Comparison of ENCODE assay signal across 8 mouse cellular contexts in genomic region chr3:31094531-31095178, GRCm38 (mm10). TPM values are rescaled to one million over a fixed set of nuclear protein-coding genes. Genes with fewer than 3 reads are reported as not detected.
A peak's percentile ranks its signal among the peaks of the same experiment; 100 is the strongest.
DNase-seq lines count a peak whose midpoint lies in the region; ATAC-seq lines count a peak whose summit lies in the region.

Gene Skil, plus strand, starts transcription at chr3:31095058.

- H3K4me2 ChIP-seq in embryonic facial prominence, embryonic 14.5 days (ENCODE audit: low read depth, low read length) = peak within 1 kb of the TSS; percentile 85
- H3K4me2 ChIP-seq in kidney, embryonic 14.5 days (replicated peaks; ENCODE audit: low read depth, low read length) = peak within 1 kb of the TSS; percentile 72
- H3K4me2 ChIP-seq in limb, embryonic 15.5 days = peak within 1 kb of the TSS; percentile 77

- ATAC-seq in embryonic facial prominence, embryonic 14.5 days (ENCODE audit: low read depth) = peak; percentile 96
- ATAC-seq in kidney, embryonic 14.5 days (ENCODE audit: low FRiP score, low TSS enrichment) = peak; percentile 96
- ATAC-seq in limb, embryonic 15.5 days (ENCODE audit: insufficient number of reproducible peaks, low FRiP score, low TSS enrichment, low read depth) = peak; percentile 97

- H3K9ac ChIP-seq in embryonic facial prominence, embryonic 14.5 days (ENCODE audit: low read depth, low read length) = peak within 1 kb of the TSS; percentile 94
- peak within 1 kb of the TSS; percentile 94 for H3K9ac ChIP-seq in kidney, embryonic 14.5 days (ENCODE audit: low read depth, low read length)
- H3K9ac ChIP-seq in limb, embryonic 15.5 days = peak within 1 kb of the TSS; percentile 82

- no peaks in the 10 kb centered on the region for H3K27me3 ChIP-seq in embryonic facial prominence, embryonic 14.5 days (replicated peaks; ENCODE audit: control insufficient read depth, insufficient read depth, low read length)
- H3K27me3 ChIP-seq in kidney, embryonic 14.5 days (ENCODE audit: control insufficient read depth, insufficient read depth, low read length) = no peaks in the 10 kb centered on the region
- H3K27me3 ChIP-seq in limb, embryonic 15.5 days = no peaks in the 10 kb centered on the region

- H3K4me1 ChIP-seq in embryonic facial prominence, embryonic 14.5 days (ENCODE audit: control insufficient read depth, insufficient read depth, low read length) = peaks cover 20% of the 10 kb centered on the region
- peaks cover 23% of the 10 kb centered on the region for H3K4me1 ChIP-seq in kidney, embryonic 14.5 days (ENCODE audit: control insufficient read depth, insufficient read depth, low read length)
- H3K4me1 ChIP-seq in limb, embryonic 15.5 days = peaks cover 28% of the 10 kb centered on the region

- peak; percentile 93 for DNase-seq in 3T3-L1 (ENCODE audit: low read depth, low spot score)
- DNase-seq in adrenal gland, postnatal 4 days (ENCODE audit: low spot score in 2 of 2) = peak; percentile 83 to 88
- peak; percentile 97 for DNase-seq in embryonic facial prominence, embryonic 14.5 days (ENCODE audit: low spot score)
- peak; percentile 89 for DNase-seq in heart, adult 8-10 months (ENCODE audit: low spot score)
- peak; percentile 81 to 94 for DNase-seq in monocyte, adult 2 months (ENCODE audit: low read depth in 1 of 2, low spot score in 2 of 2)
- peak; percentile 94 for DNase-seq in spleen, postnatal 36 days (ENCODE audit: low spot score in 2 of 2)

- peak within 1 kb of the TSS; percentile 99 for H3K27ac ChIP-seq in embryonic facial prominence, embryonic 14.5 days (replicated peaks; ENCODE audit: low read depth, low read length)
- peak within 1 kb of the TSS; percentile 99 for H3K27ac ChIP-seq in kidney, embryonic 14.5 days (ENCODE audit: low read depth, low read length)
- peak within 1 kb of the TSS; percentile 99 for H3K27ac ChIP-seq in limb, embryonic 15.5 days

- H3K36me3 ChIP-seq in embryonic facial prominence, embryonic 14.5 days (ENCODE audit: control insufficient read depth, insufficient read depth, low read length) = 0 out of 2 replicates have a peak, but pooled peaks cover 4% of the 10 kb centered on the region
- no peaks in the 10 kb centered on the region; the same call in 1 of the 2 replicates for H3K36me3 ChIP-seq in kidney, embryonic 14.5 days (ENCODE audit: control insufficient read depth, insufficient read depth, low read length)
- H3K36me3 ChIP-seq in limb, embryonic 15.5 days = peaks cover 9% of the 10 kb centered on the region; the same call in 1 of the 2 replicates

- no peaks in the 10 kb centered on the region for H3K9me3 ChIP-seq in embryonic facial prominence, embryonic 14.5 days (ENCODE audit: control insufficient read depth, low read length)
- H3K9me3 ChIP-seq in kidney, embryonic 14.5 days (ENCODE audit: control insufficient read depth, low read length) = no peaks in the 10 kb centered on the region
- no peaks in the 10 kb centered on the region for H3K9me3 ChIP-seq in limb, embryonic 15.5 days

- H3K4me3 ChIP-seq in embryonic facial prominence, embryonic 14.5 days (ENCODE audit: low read depth, low read length) = peak within 1 kb of the TSS; percentile 94
- peak within 1 kb of the TSS; percentile 96 for H3K4me3 ChIP-seq in kidney, embryonic 14.5 days (ENCODE audit: low read length)
- peak within 1 kb of the TSS; percentile 96 for H3K4me3 ChIP-seq in limb, embryonic 15.5 days

- 0% methylated on average over 10 of the region's 109 CpGs for WGBS in embryonic facial prominence, embryonic 14.5 days
- under 1% methylated on average over 61 of the region's 109 CpGs for WGBS in kidney, embryonic 14.5 days
- WGBS in limb, embryonic 15.5 days = 0% methylated on average over 63 of the region's 109 CpGs

RNA-seq across cellular contexts. Expression of gene Skil, which starts in this region (rescaled TPM):
- 10 to 100 TPM; 41.5 to 46.1 TPM for total RNA-seq in adrenal gland, postnatal 4 days (2021)
- polyA plus RNA-seq in embryonic facial prominence, embryonic 14.5 days (2014; fragmentation: Nextera tagmentation; extraction: Ambion mirVana) = 20.8 and 21.1 TPM in 2 replicates
- total RNA-seq in heart, adult 8-10 months (2022) = 10 to 100 TPM; 11.4 to 18.7 (median 14.9) TPM
- 20.0 and 26.8 TPM in 2 replicates for polyA plus RNA-seq in kidney, embryonic 14.5 days (2014; fragmentation: Nextera tagmentation; extraction: Ambion mirVana)
- 18.0 and 22.0 TPM in 2 replicates for polyA plus RNA-seq in limb, embryonic 15.5 days (2015; fragmentation: Nextera tagmentation; extraction: Ambion mirVana)

Comparison
In these comparisons a context has a peak if more than half of its experiments do, and no peak if none do; other contexts are left out.
1. Peak in every context shown above with its lines: DNase-seq, ATAC-seq, H3K4me3 ChIP-seq and H3K27ac ChIP-seq.